Mouse (Mus musculus) midbrain, embryonic 10.5 days (tissue): ENCODE results near the gene Polr2e. TPM values are rescaled to one million over a fixed set of nuclear protein-coding genes. Genes with fewer than 3 reads are reported as not detected.
A peak's percentile ranks its signal among the peaks of the same experiment; 100 is the strongest.

Experiments used
- DNase-seq: peaks from one replicate; pipeline ENCODE4 v3.0.0-alpha.2; 2017; ENCODE audit warnings: low spot score
- H3K27ac ChIP-seq: fragments of 300-500 bp; sonication (generic); replicated peaks from 2 replicates; pipeline ENCODE4 v1.5.1; 2016; ENCODE audit warnings: mild to moderate bottlenecking
- H3K27me3 ChIP-seq: fragments of 300-500 bp; sonication (generic); 2 replicates; pipeline ENCODE4 v1.6.1; 2016; ENCODE audit warnings: low read depth, mild to moderate bottlenecking; ENCODE audit not compliant: poor library complexity, severe bottlenecking
- H3K36me3 ChIP-seq: fragments of 300-500 bp; sonication (generic); 2 replicates; pipeline ENCODE4 v1.6.1; 2016; ENCODE audit warnings: mild to moderate bottlenecking, moderate library complexity
- H3K4me1 ChIP-seq: fragments of 300-500 bp; sonication (generic); 2 replicates; pipeline ENCODE4 v1.6.1; 2016
- H3K4me3 ChIP-seq: fragments of 300-500 bp; sonication (generic); 2 replicates; pipeline ENCODE4 v1.5.1; 2016; ENCODE audit warnings: mild to moderate bottlenecking, moderate library complexity
- H3K9me3 ChIP-seq: fragments of 300-500 bp; sonication (generic); replicated peaks from 2 replicates; pipeline ENCODE4 v1.6.1; 2016; ENCODE audit warnings: mild to moderate bottlenecking
- WGBS: fragments of 180-500 bp; shearing (Covaris S2); methylation state at CpG from one replicate; pipeline ENCODE4 v1.1.7; 2016; 5-methylcytosine and 5-hydroxymethylcytosine counted together
- polyA plus RNA-seq: library from polyadenylated mRNA; unstranded; fragments of >200 nt; fragmentation: Nextera tagmentation; extraction: Ambion mirVana; gene quantifications from 2 replicates; pipeline ENCODE4 v1.2.1, GENCODE M21; 2016

Polr2e gene
- 233 and 276 TPM in 2 replicates for polyA plus RNA-seq

DNA sequence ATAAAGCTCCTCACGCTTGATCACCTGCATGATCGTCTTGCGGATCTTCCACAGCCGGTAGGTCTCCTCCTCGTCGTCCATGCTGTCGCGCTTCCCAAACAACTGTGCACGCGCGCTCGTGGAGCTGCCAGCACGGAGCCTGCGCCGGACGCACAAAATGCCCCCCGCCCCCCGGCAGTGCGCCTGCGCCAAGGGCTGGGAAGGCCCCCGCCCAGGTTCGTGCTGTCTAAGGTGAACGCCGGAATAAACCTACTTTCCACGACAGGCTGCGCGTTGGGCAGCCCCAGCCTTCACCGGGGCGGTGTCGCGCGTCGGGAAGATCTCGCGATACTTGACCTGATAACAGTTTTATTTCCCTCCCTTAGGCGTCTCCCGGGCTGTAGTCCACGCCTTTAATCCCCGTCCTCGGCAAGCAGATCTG lies at the start of gene Polr2e:
Gene Polr2e, minus strand, starts transcription at position 237 of the 421 bp plus-strand sequence.
- peaks cover 40% of the 10 kb centered on the region for H3K36me3 ChIP-seq
- peak within 1 kb of the TSS; percentile 78 for H3K27ac ChIP-seq
- H3K27me3 ChIP-seq, result no peaks in the 10 kb centered on the region
- H3K4me1 ChIP-seq, result peaks cover 30% of the 10 kb centered on the region
- peak within 1 kb of the TSS; percentile 70 for H3K4me3 ChIP-seq
- no peaks in the 10 kb centered on the region for H3K9me3 ChIP-seq
- DNase-seq, result peak; percentile 96
- under 1% methylated on average over 40 of the region's 40 CpGs for WGBS

DNA sequence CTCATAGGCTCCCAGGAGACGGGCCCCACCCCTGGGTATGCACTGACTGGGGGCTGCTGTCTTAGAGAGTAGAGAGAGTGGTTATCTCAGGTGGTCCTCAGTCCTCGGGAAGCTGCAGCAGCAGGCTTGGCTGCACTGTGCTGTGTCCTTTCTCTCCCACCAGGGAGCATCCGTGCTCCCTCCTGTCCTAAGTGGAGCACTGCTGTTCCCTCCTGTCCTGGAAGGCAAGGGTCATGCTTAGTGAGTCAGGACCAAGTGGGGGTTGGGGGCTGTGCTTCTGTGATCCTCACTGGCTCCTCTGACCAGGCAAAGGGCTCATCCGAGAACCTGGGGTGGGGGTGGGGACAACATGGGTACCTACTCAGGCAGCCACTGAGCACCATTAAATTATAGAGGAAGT lies 49.6 kb upstream of the Polr2e start:
- Histone ChIP-seq H3K4me3 (no peak overlapping the region), H3K36me3 (peaks cover 22% of the 10 kb centered on the region), H3K27me3 (no peaks in the 10 kb centered on the region), H3K27ac (no peak overlapping the region), H3K9me3 (no peaks in the 10 kb centered on the region), H3K4me1 (0 out of 2 replicates have a peak, but pooled peaks cover 3% of the 10 kb centered on the region)
- DNase-seq, result no peak
- 58% methylated on average over 4 of the region's 4 CpGs for WGBS

DNA sequence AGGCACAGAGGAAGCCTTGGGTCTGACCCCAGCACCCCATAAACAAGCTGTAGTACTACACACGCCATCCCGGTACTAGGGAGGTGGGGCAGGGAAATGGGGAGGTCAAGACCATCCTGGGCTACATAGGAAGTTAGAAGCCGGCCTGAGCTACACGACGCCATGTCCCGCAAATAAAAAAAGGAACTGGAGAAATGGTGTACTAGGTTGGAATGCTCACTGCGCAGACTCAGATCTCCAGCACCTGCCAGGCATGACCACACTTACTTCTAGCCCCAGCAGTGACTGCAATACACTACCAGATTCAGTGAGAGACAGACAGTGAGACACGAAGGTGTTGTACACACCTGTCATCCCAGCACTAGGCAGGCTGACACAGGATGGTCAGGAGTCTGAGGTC lies 47.9 kb upstream of the Polr2e start:
- Histone ChIP-seq H3K4me1 (0 out of 2 replicates have a peak, but pooled peaks cover 3% of the 10 kb centered on the region), H3K4me3 (no peak overlapping the region), H3K27me3 (no peaks in the 10 kb centered on the region), H3K27ac (no peak overlapping the region), H3K36me3 (peaks cover 39% of the 10 kb centered on the region), H3K9me3 (no peaks in the 10 kb centered on the region)
- whole genome bisulfite sequencing, result 93% methylated on average over 8 of the region's 8 CpGs
- DNase-seq, result no peak

DNA sequence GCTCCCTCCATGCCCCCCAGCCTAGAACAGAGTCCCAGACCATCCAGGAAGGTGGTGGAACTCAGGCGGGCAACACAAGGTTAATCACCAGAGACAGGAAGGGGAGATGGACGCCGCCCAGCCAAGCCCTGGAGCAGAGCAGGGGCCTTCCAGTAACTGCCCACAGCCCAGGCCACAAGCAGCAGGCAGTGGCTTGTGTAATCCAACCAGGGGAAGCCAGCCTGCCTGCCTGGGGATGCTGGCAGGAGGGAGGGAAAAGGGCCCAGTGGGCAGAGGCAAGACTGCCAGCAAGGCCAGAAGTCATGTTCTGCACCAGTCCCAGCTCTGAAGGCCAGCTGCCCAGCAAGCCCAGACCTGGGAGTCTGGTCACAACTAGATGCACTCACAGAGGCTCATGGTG lies 47.3 kb upstream of the Polr2e start:
- Histone ChIP-seq H3K27ac (no peak overlapping the region), H3K27me3 (no peaks in the 10 kb centered on the region), H3K4me3 (no peak overlapping the region), H3K9me3 (no peaks in the 10 kb centered on the region), H3K36me3 (peaks cover 45% of the 10 kb centered on the region), H3K4me1 (0 out of 2 replicates have a peak, but pooled peaks cover 3% of the 10 kb centered on the region)
- 85% methylated on average over 3 of the region's 3 CpGs for WGBS
- DNase-seq, result no peak

DNA sequence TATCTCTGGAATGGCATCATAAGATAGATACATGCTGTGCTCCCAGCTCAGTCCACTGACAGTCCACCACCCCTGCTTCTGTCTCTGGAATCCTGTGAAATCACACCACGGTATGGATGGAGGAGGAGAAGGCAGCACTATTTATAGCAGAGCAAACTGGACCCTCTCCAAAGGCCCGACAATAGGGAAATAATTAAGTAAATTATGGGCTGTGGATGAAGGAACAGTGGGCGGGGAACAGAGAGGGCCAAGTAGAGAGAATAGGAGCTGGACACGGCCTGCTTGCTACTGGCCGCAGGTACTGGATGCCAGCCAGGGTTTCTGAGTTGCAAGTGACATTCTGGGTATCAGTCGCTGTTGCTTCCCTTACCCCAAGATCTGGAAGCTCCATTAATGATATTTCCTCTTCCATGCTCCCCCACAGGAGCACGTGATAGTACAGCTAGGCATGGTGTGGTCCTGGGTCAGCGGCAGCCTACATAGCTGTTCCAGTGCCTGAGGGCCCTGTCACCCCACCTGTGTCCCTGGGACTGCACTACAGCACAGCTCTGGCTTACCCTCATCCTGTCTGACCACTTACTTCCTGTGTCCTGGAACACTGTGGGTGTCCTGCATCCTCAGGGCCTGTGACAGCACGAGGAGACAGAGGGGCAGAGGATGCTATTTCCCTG lies 45.4 kb upstream of the Polr2e start:
- Histone ChIP-seq H3K27me3 (no peaks in the 10 kb centered on the region), H3K4me3 (no peak overlapping the region), H3K4me1 (0 out of 2 replicates have a peak, but pooled peaks cover 5% of the 10 kb centered on the region), H3K9me3 (no peaks in the 10 kb centered on the region), H3K36me3 (peaks cover 60% of the 10 kb centered on the region), H3K27ac (no peak overlapping the region)
- no peak for DNase-seq
- 87% methylated on average over 9 of the region's 9 CpGs for WGBS

DNA sequence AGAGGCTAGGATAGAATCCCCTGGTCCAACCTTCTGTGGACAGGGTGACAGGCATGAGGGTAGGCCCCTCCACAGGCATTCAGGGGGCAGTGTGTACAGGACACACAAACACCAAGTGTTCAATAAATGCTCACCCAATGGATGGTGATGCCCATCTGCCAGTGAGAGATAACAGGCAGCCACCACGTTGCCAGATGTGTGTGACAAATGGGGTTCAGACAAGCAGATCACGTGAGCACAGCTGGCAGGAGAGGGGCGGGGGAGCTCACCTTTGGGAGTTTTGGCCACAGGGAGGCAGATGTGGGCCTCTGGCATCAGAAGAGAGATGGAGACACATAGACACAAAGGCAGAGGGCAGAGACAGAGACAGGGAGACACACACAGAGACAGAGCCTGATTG lies 41.5 kb upstream of the Polr2e start:
- no peaks in the 10 kb centered on the region for H3K9me3 ChIP-seq
- no peak for DNase-seq
- peaks cover 72% of the 10 kb centered on the region for H3K36me3 ChIP-seq
- no peak overlapping the region for H3K4me3 ChIP-seq
- 84% methylated on average over 3 of the region's 3 CpGs for WGBS
- no peak overlapping the region for H3K27ac ChIP-seq
- H3K4me1 ChIP-seq, result peaks cover 8% of the 10 kb centered on the region; the same call in 1 of the 2 replicates
- H3K27me3 ChIP-seq, result no peaks in the 10 kb centered on the region

DNA sequence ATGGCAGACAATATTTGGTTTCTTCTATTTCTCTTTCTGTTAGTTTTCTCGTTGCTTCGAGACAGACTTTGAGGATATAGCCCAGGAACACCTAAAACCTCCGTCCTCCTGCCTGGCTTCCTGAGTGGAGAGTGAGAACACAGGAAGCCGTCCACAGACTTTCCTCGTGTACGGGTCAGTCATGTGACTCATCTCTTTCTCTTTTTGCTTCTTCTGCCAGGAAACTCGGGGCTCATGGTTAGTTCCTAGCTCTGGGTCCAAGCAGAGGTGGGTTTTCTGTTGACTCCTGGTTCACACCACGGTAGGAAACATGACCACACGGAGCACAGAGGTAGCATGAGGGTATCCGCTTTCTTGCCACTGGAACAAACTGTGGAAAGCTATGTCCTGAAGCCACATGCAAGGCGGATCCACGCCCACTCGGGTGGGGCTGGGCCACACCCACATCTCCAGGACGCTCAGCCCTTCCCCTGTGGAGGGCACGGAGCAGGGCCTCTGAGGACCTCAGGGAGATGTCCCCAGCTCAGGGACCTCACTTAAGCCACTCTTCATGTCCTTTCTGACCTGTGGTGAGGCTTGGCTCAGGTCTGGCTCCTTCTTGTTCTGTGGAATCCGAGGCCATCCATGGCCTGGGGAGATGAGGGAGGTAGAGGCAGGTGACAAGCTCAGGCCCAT lies 40.9 kb upstream of the Polr2e start:
- Histone ChIP-seq H3K4me3 (no peak overlapping the region), H3K27ac (no peak overlapping the region), H3K9me3 (no peaks in the 10 kb centered on the region), H3K27me3 (no peaks in the 10 kb centered on the region), H3K4me1 (peaks cover 13% of the 10 kb centered on the region), H3K36me3 (peaks cover 71% of the 10 kb centered on the region)
- 90% methylated on average over 16 of the region's 16 CpGs for WGBS
- no peak for DNase-seq

DNA sequence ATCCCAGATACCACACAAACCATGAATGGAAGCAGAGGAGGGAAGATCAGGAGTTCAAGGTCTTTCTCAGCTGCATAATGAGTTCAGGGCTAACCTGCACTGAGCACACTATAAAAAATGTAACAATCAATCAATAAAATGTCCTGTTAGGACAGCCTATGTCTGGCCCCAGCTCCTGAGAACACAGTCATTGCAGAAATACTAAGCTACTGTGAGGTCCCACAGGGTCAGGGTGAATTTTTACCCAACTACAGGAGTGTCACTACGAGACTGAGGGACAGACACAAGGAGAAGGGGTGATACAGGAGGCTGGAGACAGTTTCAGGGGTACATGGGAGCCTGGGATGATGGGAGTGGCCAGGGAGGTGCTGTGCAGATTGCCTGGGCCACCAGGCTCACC lies 38.8 kb upstream of the Polr2e start:
- peaks cover 23% of the 10 kb centered on the region for H3K4me1 ChIP-seq
- H3K4me3 ChIP-seq, result no peak overlapping the region
- H3K36me3 ChIP-seq, result peaks cover 50% of the 10 kb centered on the region
- 82% methylated on average over 1 of the region's 1 CpGs for WGBS
- H3K9me3 ChIP-seq, result no peaks in the 10 kb centered on the region
- DNase-seq, result no peak
- no peak overlapping the region for H3K27ac ChIP-seq
- 0 out of 2 replicates have a peak, but pooled peaks cover 6% of the 10 kb centered on the region for H3K27me3 ChIP-seq

DNA sequence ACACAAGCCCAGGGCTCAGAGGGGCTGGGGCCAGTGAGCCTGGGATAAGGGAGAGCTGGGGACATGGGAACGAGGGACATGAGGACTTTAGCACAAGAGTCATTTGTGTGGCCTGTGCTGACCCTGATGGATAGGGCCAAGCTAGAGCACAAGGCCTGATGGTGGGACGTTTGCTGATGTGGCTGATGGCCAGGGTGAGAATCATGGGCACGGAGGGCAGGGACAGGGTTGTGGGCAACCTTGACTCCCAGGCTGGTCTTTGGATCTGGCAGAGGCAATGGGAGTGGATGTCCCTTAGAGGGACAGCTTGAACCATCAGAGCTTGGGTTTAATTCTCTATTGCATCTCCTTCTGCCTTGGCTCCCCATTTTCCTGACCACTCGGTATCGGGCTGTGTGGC lies 37.7 kb upstream of the Polr2e start:
- Histone ChIP-seq H3K4me3 (no peak overlapping the region), H3K36me3 (peaks cover 39% of the 10 kb centered on the region), H3K27me3 (0 out of 2 replicates have a peak, but pooled peaks cover 6% of the 10 kb centered on the region), H3K4me1 (peaks cover 23% of the 10 kb centered on the region), H3K9me3 (no peaks in the 10 kb centered on the region), H3K27ac (no peak overlapping the region)
- no peak for DNase-seq
- WGBS, result 91% methylated on average over 5 of the region's 5 CpGs

DNA sequence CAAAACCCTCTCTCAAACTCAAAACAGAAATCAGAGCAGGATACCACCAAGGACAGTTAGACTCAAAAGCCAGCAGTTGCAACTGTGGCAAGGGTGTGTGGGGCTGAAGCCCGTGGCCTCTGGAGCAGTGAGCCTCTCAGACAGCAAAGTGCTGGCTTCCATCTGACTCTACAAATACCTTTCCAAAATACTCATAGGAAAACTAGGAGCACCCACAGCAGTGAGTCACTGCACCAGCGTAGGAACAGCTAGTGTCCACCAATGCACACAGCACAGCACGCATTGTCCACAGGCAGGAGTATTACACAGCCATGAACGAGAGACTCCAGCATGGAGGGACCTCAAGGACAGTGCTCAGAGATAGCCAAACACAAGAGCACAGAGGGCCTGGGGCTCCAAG lies 36.8 kb upstream of the Polr2e start:
- Histone ChIP-seq H3K4me3 (no peak overlapping the region), H3K36me3 (peaks cover 32% of the 10 kb centered on the region), H3K27ac (no peak overlapping the region), H3K4me1 (peaks cover 27% of the 10 kb centered on the region), H3K9me3 (no peaks in the 10 kb centered on the region), H3K27me3 (0 out of 2 replicates have a peak, but pooled peaks cover 6% of the 10 kb centered on the region)
- WGBS, result 97% methylated on average over 4 of the region's 4 CpGs
- DNase-seq, result no peak

DNA sequence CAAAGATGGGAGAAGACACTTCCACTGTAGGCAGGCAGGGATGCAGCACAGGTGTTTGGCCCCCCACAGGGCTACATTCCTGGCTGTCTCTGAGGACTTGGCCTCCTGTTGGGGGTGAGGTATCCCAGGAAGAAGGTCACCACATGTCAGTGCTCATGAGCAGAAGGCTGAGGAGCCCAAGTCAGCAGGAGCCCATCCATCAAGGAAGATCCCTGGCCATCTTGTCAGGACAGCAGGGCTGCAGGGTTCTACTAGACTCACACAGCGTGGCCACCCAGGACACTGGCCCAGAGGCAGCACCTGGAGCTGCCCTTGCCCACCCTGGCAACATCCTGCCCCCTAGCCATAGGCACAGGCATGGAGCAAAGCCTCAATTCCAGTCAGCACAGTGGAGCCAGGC lies 36.3 kb upstream of the Polr2e start:
- WGBS, result 31% methylated on average over 1 of the region's 1 CpGs
- peaks cover 27% of the 10 kb centered on the region for H3K36me3 ChIP-seq
- H3K9me3 ChIP-seq, result no peaks in the 10 kb centered on the region
- no peak overlapping the region for H3K4me3 ChIP-seq
- H3K4me1 ChIP-seq, result peaks cover 30% of the 10 kb centered on the region
- no peak overlapping the region for H3K27ac ChIP-seq
- DNase-seq, result no peak
- 0 out of 2 replicates have a peak, but pooled peaks cover 6% of the 10 kb centered on the region for H3K27me3 ChIP-seq

DNA sequence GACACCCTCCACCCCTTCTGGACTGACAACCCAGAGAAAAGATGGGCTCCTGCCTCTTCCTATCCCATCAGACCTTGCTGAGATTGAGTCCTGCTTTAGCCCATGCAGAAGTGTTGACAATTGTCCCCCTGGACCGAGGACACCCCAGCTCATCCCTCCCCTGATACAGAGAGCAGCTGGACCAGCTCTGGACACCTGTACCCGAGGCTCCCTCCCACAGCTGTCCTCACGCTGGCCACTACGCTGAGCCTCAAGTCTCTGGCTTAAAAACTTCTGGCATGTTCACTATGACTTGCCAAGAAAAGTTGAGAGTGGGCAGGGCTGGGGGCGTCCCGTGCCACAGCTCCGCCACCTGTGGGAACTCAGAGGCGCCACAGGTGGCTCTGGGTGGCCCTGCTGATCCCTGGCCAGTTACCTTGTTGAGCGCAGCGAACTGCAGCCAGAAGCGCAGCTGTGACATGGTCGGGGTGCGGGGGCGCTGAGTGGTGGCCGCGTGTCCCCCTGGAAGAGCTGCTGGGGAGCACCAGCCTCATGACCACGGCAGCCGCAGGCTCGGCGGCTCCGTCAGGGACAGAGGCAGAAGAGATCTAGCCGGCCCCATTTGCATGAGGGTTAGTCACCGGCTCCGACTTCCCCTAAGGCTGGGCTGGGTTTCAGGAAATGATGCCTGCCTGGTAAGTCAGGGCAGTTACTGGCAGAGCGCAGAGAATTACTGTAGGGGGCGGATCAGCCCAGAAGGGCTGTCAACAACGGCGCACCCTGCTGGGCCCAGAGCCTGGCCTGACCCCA lies 35.4 kb upstream of the Polr2e start:
- H3K27ac ChIP-seq, result 0 out of 2 replicates have a peak overlapping the region, but pooled peaks have one; percentile 39
- DNase-seq, result peak; percentile 20
- H3K27me3 ChIP-seq, result 0 out of 2 replicates have a peak, but pooled peaks cover 6% of the 10 kb centered on the region
- 21% methylated on average over 28 of the region's 28 CpGs for WGBS
- no peaks in the 10 kb centered on the region for H3K9me3 ChIP-seq
- H3K4me1 ChIP-seq, result peaks cover 31% of the 10 kb centered on the region
- peak overlapping the region; percentile 19 for H3K4me3 ChIP-seq
- H3K36me3 ChIP-seq, result peaks cover 21% of the 10 kb centered on the region
